ENCODE assay signal across 8 mouse cellular contexts in genomic region chr5:120562956-120563913, GRCm38 (mm10). TPM values are rescaled to one million over a fixed set of nuclear protein-coding genes. Genes with fewer than 3 reads are reported as not detected.
DNase-seq lines count a peak whose midpoint lies in the region; ATAC-seq and TF ChIP-seq lines count a peak whose summit lies in the region.

No protein-coding gene starts in this region.

- TF ChIP-seq EP300 in liver, postnatal 0 days (IDR thresholded peaks at IDR 0.05; ENCODE audit: low read depth) = no peak

- WGBS in intestine, embryonic 16.5 days = 33% methylated on average over 28 of the region's 28 CpGs
- 47% methylated on average over 28 of the region's 28 CpGs for WGBS in liver, postnatal 0 days (ENCODE audit: insufficient replicate concordance)
- WGBS in stomach, embryonic 16.5 days = 26% methylated on average over 28 of the region's 28 CpGs

- ATAC-seq in intestine, embryonic 16.5 days = peak; percentile 73
- ATAC-seq in liver, postnatal 0 days = no peak
- ATAC-seq in stomach, embryonic 16.5 days (ENCODE audit: insufficient read depth, low FRiP score) = peak; percentile 74
- no peak for ATAC-seq in erythroblast, adult 5-6 weeks (replicated peaks; ENCODE audit: low FRiP score, poor library complexity, severe bottlenecking)

- TF ChIP-seq CTCF in E14TG2a.4 (conservative IDR thresholded peaks at IDR 0.05; ENCODE audit: low read length) = no peak
- no peak for TF ChIP-seq CTCF in liver, postnatal 0 days (IDR thresholded peaks at IDR 0.05; ENCODE audit: low read depth)

- H3K36me3 ChIP-seq in E14TG2a.4 (ENCODE audit: insufficient read depth, low read length) = no peaks in the 10 kb centered on the region
- no peaks in the 10 kb centered on the region for H3K36me3 ChIP-seq in intestine, embryonic 16.5 days (ENCODE audit: control insufficient read depth, insufficient read depth, low read length)
- H3K36me3 ChIP-seq in liver, postnatal 0 days (replicated peaks; ENCODE audit: insufficient read depth, low read length) = no peaks in the 10 kb centered on the region
- no peaks in the 10 kb centered on the region for H3K36me3 ChIP-seq in stomach, embryonic 16.5 days (ENCODE audit: control insufficient read depth, insufficient read depth, low read length)

- no peaks in the 10 kb centered on the region for H3K9me3 ChIP-seq in E14TG2a.4 (ENCODE audit: low read length)
- no peaks in the 10 kb centered on the region for H3K9me3 ChIP-seq in intestine, embryonic 16.5 days (ENCODE audit: control insufficient read depth, low read length)
- no peaks in the 10 kb centered on the region for H3K9me3 ChIP-seq in liver, postnatal 0 days (ENCODE audit: low read length)
- no peaks in the 10 kb centered on the region for H3K9me3 ChIP-seq in stomach, embryonic 16.5 days (replicated peaks; ENCODE audit: control insufficient read depth, low read length)

- intact Hi-C loops in gastrocnemius, postnatal 36 days (cut with DNase I) = no loop called here

- H3K4me3 ChIP-seq in E14TG2a.4 (replicated peaks; ENCODE audit: low read length) = peak overlapping the region; percentile 55
- H3K4me3 ChIP-seq in intestine, embryonic 16.5 days (ENCODE audit: low read length) = no peak overlapping the region
- no peak overlapping the region for H3K4me3 ChIP-seq in liver, postnatal 0 days (ENCODE audit: low read depth, low read length)
- no peak overlapping the region for H3K4me3 ChIP-seq in stomach, embryonic 16.5 days (replicated peaks; ENCODE audit: low read length)

- peak; percentile 80 for DNase-seq in adrenal gland, postnatal 10 days
- DNase-seq in gastrocnemius, postnatal 36 days = peak; percentile 77 to 80
- peak; percentile 47 for DNase-seq in liver, postnatal 0 days
- DNase-seq in natural killer cell, adult 2 months (ENCODE audit: low spot score in 2 of 2) = no peak

- H3K4me1 ChIP-seq in E14TG2a.4 (replicated peaks; ENCODE audit: low read depth, low read length) = peaks cover 81% of the 10 kb centered on the region
- H3K4me1 ChIP-seq in intestine, embryonic 16.5 days (ENCODE audit: control insufficient read depth, insufficient read depth, low read length) = peaks cover 89% of the 10 kb centered on the region
- peaks cover 62% of the 10 kb centered on the region for H3K4me1 ChIP-seq in liver, postnatal 0 days (ENCODE audit: insufficient read depth)
- peaks cover 80% of the 10 kb centered on the region for H3K4me1 ChIP-seq in stomach, embryonic 16.5 days (ENCODE audit: control insufficient read depth, insufficient read depth, low read length)

- H3K27me3 ChIP-seq in E14TG2a.4 (ENCODE audit: insufficient read depth, low read length) = peaks cover 6% of the 10 kb centered on the region
- H3K27me3 ChIP-seq in intestine, embryonic 16.5 days (replicated peaks; ENCODE audit: control insufficient read depth, insufficient read depth, low read length) = no peaks in the 10 kb centered on the region
- no peaks in the 10 kb centered on the region for H3K27me3 ChIP-seq in liver, postnatal 0 days (ENCODE audit: insufficient read depth, low read length)
- H3K27me3 ChIP-seq in stomach, embryonic 16.5 days (ENCODE audit: control insufficient read depth, insufficient read depth, low read length) = no peaks in the 10 kb centered on the region

- peak overlapping the region; percentile 17 for H3K9ac ChIP-seq in intestine, embryonic 16.5 days (ENCODE audit: low read depth, low read length)
- peak overlapping the region; percentile 38; the same call in 1 of the 2 replicates for H3K9ac ChIP-seq in liver, postnatal 0 days (replicated peaks)
- H3K9ac ChIP-seq in stomach, embryonic 16.5 days (ENCODE audit: low read length) = peak overlapping the region; percentile 59

- peak overlapping the region; percentile 27; the same call in 1 of the 2 replicates for H3K4me2 ChIP-seq in intestine, embryonic 16.5 days (ENCODE audit: low read depth, low read length)
- H3K4me2 ChIP-seq in liver, postnatal 0 days (ENCODE audit: low read depth, low read length) = peak overlapping the region; percentile 19; the same call in 1 of the 2 replicates
- H3K4me2 ChIP-seq in stomach, embryonic 16.5 days (ENCODE audit: low read depth, low read length) = peak overlapping the region; percentile 16; the same call in 1 of the 2 replicates

- peak overlapping the region; percentile 89 for H3K27ac ChIP-seq in intestine, embryonic 16.5 days (ENCODE audit: low read length)
- peak overlapping the region; percentile 91 for H3K27ac ChIP-seq in liver, postnatal 0 days (ENCODE audit: low read depth)
- H3K27ac ChIP-seq in stomach, embryonic 16.5 days (ENCODE audit: low read length) = peak overlapping the region; percentile 94

RNA-seq across cellular contexts. Expression of gene Tpcn1, which starts 25.2 kb away (rescaled TPM):
- total RNA-seq in adrenal gland, postnatal 10 days (2021) = 10 to 100 TPM; 53.1 to 60.4 TPM
- total RNA-seq in gastrocnemius, postnatal 36 days (2021) = 10 to 100 TPM; 35.2 to 44.6 TPM
- polyA plus RNA-seq in intestine, embryonic 16.5 days (2015; fragmentation: Nextera tagmentation; extraction: Ambion mirVana) = 21.4 and 23.9 TPM in 2 replicates
- polyA plus RNA-seq in liver, postnatal 0 days (2015; fragmentation: Nextera tagmentation; extraction: Ambion mirVana) = 16.3 and 18.6 TPM in 2 replicates
- polyA plus RNA-seq in stomach, embryonic 16.5 days (2015; fragmentation: Nextera tagmentation; extraction: Ambion mirVana) = 21.5 and 23.8 TPM in 2 replicates
- total RNA-seq in erythroblast, adult 5-6 weeks (2015; ENCODE audit: low replicate concordance) = 199 and 213 TPM in 2 replicates
- total RNA-seq in erythroblast, adult 5-6 weeks (2017; ENCODE audit: low replicate concordance) = 147 and 161 TPM in 2 replicates

RNA-seq across cellular contexts. Expression of gene Iqcd, which starts 25.6 kb away (rescaled TPM):
- under 1 TPM; 0.42 to 0.51 TPM for total RNA-seq in adrenal gland, postnatal 10 days (2021)
- total RNA-seq in gastrocnemius, postnatal 36 days (2021) = under 1 TPM in 1 of 2 experiments, not detected in 1; 0.15 TPM
- 0.17 and 0.27 TPM in 2 replicates for polyA plus RNA-seq in intestine, embryonic 16.5 days (2015; fragmentation: Nextera tagmentation; extraction: Ambion mirVana)
- 0.75 and 0.84 TPM in 2 replicates for polyA plus RNA-seq in liver, postnatal 0 days (2015; fragmentation: Nextera tagmentation; extraction: Ambion mirVana)
- 0.34 and 0.67 TPM in 2 replicates for polyA plus RNA-seq in stomach, embryonic 16.5 days (2015; fragmentation: Nextera tagmentation; extraction: Ambion mirVana)
- total RNA-seq in erythroblast, adult 5-6 weeks (2015; ENCODE audit: low replicate concordance) = 3.8 and 10.4 TPM in 2 replicates
- 15.2 and 21.7 TPM in 2 replicates for total RNA-seq in erythroblast, adult 5-6 weeks (2017; ENCODE audit: low replicate concordance)

RNA-seq across cellular contexts. Expression of gene Rita1, which starts 49.2 kb away (rescaled TPM):
- 10 to 100 TPM; 12.9 to 17.4 TPM for total RNA-seq in adrenal gland, postnatal 10 days (2021)
- 1 to 10 TPM; 5.6 to 6.8 TPM for total RNA-seq in gastrocnemius, postnatal 36 days (2021)
- 12.7 and 12.8 TPM in 2 replicates for polyA plus RNA-seq in intestine, embryonic 16.5 days (2015; fragmentation: Nextera tagmentation; extraction: Ambion mirVana)
- 3.1 and 3.4 TPM in 2 replicates for polyA plus RNA-seq in liver, postnatal 0 days (2015; fragmentation: Nextera tagmentation; extraction: Ambion mirVana)
- polyA plus RNA-seq in stomach, embryonic 16.5 days (2015; fragmentation: Nextera tagmentation; extraction: Ambion mirVana) = 13.4 and 13.5 TPM in 2 replicates
- total RNA-seq in erythroblast, adult 5-6 weeks (2015; ENCODE audit: low replicate concordance) = 2.7 and 3.8 TPM in 2 replicates
- total RNA-seq in erythroblast, adult 5-6 weeks (2017; ENCODE audit: low replicate concordance) = 0.84 TPM in 1 of 2 replicates, not detected in the other

RNA-seq across cellular contexts. Expression of gene Ddx54, which starts 49.3 kb away (rescaled TPM):
- 10 to 100 TPM; 36.0 to 36.1 TPM for total RNA-seq in adrenal gland, postnatal 10 days (2021)
- total RNA-seq in gastrocnemius, postnatal 36 days (2021) = 10 to 100 TPM; 15.8 to 17.7 TPM
- 50.8 and 51.4 TPM in 2 replicates for polyA plus RNA-seq in intestine, embryonic 16.5 days (2015; fragmentation: Nextera tagmentation; extraction: Ambion mirVana)
- polyA plus RNA-seq in liver, postnatal 0 days (2015; fragmentation: Nextera tagmentation; extraction: Ambion mirVana) = 14.0 and 15.1 TPM in 2 replicates
- 41.9 and 45.6 TPM in 2 replicates for polyA plus RNA-seq in stomach, embryonic 16.5 days (2015; fragmentation: Nextera tagmentation; extraction: Ambion mirVana)
- 1.7 and 1.9 TPM in 2 replicates for total RNA-seq in erythroblast, adult 5-6 weeks (2015; ENCODE audit: low replicate concordance)
- total RNA-seq in erythroblast, adult 5-6 weeks (2017; ENCODE audit: low replicate concordance) = 5.2 and 6.0 TPM in 2 replicates

RNA-seq across cellular contexts. Expression of gene Slc8b1, which starts 52.3 kb away (rescaled TPM):
- 10 to 100 TPM; 35.2 to 39.3 TPM for total RNA-seq in adrenal gland, postnatal 10 days (2021)
- 1 to 10 TPM; 7.9 to 9.7 TPM for total RNA-seq in gastrocnemius, postnatal 36 days (2021)
- polyA plus RNA-seq in intestine, embryonic 16.5 days (2015; fragmentation: Nextera tagmentation; extraction: Ambion mirVana) = 6.9 and 7.6 TPM in 2 replicates
- polyA plus RNA-seq in liver, postnatal 0 days (2015; fragmentation: Nextera tagmentation; extraction: Ambion mirVana) = 15.3 and 17.1 TPM in 2 replicates
- 8.6 and 9.2 TPM in 2 replicates for polyA plus RNA-seq in stomach, embryonic 16.5 days (2015; fragmentation: Nextera tagmentation; extraction: Ambion mirVana)
- 14.2 and 17.1 TPM in 2 replicates for total RNA-seq in erythroblast, adult 5-6 weeks (2015; ENCODE audit: low replicate concordance)
- 6.1 and 8.4 TPM in 2 replicates for total RNA-seq in erythroblast, adult 5-6 weeks (2017; ENCODE audit: low replicate concordance)

Comparison
In these comparisons a context has a peak if more than half of its experiments do, and no peak if none do; other contexts are left out.
1. DNase-seq: peak in adrenal gland, postnatal 10 days (single experiment), gastrocnemius, postnatal 36 days (2 of 2) and liver, postnatal 0 days (single experiment); none in natural killer cell, adult 2 months (0 of 2).
2. ATAC-seq: peak in intestine, embryonic 16.5 days (single experiment) and stomach, embryonic 16.5 days (single experiment); none in liver, postnatal 0 days (single experiment) and erythroblast, adult 5-6 weeks (single experiment).
3. Peak in every context shown above with its lines, with median percentiles within 50 percentile points of each other: H3K27ac ChIP-seq, H3K4me2 ChIP-seq and H3K9ac ChIP-seq.